Comparison of ENCODE assay signal across 20 mouse cellular contexts in the genomic region with DNA sequence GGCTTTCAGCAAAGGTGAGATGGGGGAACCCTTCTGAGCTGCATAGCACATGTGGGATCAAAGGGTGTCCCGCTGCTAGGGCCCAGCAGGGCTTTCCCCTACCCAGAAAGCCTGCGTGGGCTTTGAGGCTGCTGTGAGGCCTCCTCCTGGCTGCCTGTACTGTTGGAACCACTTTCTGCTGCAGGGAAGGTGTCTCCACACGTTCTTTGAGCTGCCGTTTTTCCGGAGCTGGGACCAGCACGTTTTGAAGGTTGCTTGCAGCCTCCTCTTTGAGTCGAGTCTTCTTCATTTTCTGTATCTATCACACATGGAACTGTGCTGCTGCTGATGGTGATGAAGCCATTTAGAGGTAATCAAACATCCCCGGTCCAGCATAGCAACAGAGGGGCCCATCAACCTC. TPM values are rescaled to one million over a fixed set of nuclear protein-coding genes. Genes with fewer than 3 reads are reported as not detected.
DNase-seq lines count a peak whose midpoint lies in the region; ATAC-seq lines count a peak whose summit lies in the region.
"Had no signal": no experiment of that assay in that cellular context is flagged by ENCODE, and none has a peak within 500 bp of the region (broad histone marks: within the 10 kb centered on the region; RNA-seq: fewer than 3 reads in every experiment).

No protein-coding gene starts in this region.

- H3K9me3 ChIP-seq in hindbrain, embryonic 14.5 days (ENCODE audit: control insufficient read depth, low read length): no peaks in the 10 kb centered on the region
- no peaks in the 10 kb centered on the region for H3K9me3 ChIP-seq in hindbrain, embryonic 16.5 days (ENCODE audit: control insufficient read depth, low read length)

- no peaks in the 10 kb centered on the region for H3K27me3 ChIP-seq in hindbrain, embryonic 14.5 days (ENCODE audit: control insufficient read depth, insufficient read depth, low read length)
- no peaks in the 10 kb centered on the region for H3K27me3 ChIP-seq in hindbrain, embryonic 16.5 days (replicated peaks; ENCODE audit: control insufficient read depth, insufficient read depth, low read length)

- H3K9ac ChIP-seq in hindbrain, embryonic 14.5 days: peak overlapping the region; percentile 16; the same call in 1 of the 2 replicates
- H3K9ac ChIP-seq in hindbrain, embryonic 16.5 days (ENCODE audit: low read depth, low read length): no peak overlapping the region

- no peak for ATAC-seq in cerebellum, adult (ENCODE audit: insufficient number of reproducible peaks, low FRiP score, low TSS enrichment)
- ATAC-seq in frontal cortex, adult (ENCODE audit: low TSS enrichment): peak; percentile 63
- ATAC-seq in hindbrain, embryonic 14.5 days (ENCODE audit: low FRiP score): no peak
- no peak for ATAC-seq in hindbrain, embryonic 16.5 days
- ATAC-seq: forebrain, embryonic 14.5 days; intestine, postnatal 0 days had no signal

- peak; percentile 2 for DNase-seq in cerebellum, adult 8-10 months
- no peak for DNase-seq in frontal cortex, postnatal 10 days (ENCODE audit: low spot score in 2 of 2)
- DNase-seq in hindbrain, embryonic 14.5 days (ENCODE audit: low spot score): no peak
- DNase-seq in right cerebral cortex, adult 18-20 months: peak; percentile 33
- DNase-seq in right cerebral cortex, postnatal 14 days: no peak
- DNase-seq: adrenal gland, postnatal 10 days; adrenal gland, postnatal 36 days; cerebellum, adult 18-20 months; cerebellum, postnatal 10 days; embryo, embryonic 11 days; gastrocnemius, adult 2 months; gastrocnemius, postnatal 14 days; heart, adult 11 months; kidney, adult 2 months had no signal

- H3K36me3 ChIP-seq in hindbrain, embryonic 14.5 days (replicated peaks; ENCODE audit: control insufficient read depth, insufficient read depth): no peaks in the 10 kb centered on the region
- H3K36me3 ChIP-seq in hindbrain, embryonic 16.5 days (ENCODE audit: control insufficient read depth, insufficient read depth, low read length): no peaks in the 10 kb centered on the region

- H3K4me3 ChIP-seq in hindbrain, embryonic 14.5 days (replicated peaks; ENCODE audit: low read length): no peak overlapping the region
- no peak overlapping the region for H3K4me3 ChIP-seq in hindbrain, embryonic 16.5 days (ENCODE audit: low read length)
- H3K4me3 ChIP-seq: gastrocnemius, adult 2 months had no signal

- peaks cover 50% of the 10 kb centered on the region for H3K4me1 ChIP-seq in hindbrain, embryonic 14.5 days (replicated peaks; ENCODE audit: control insufficient read depth, insufficient read depth, low read length)
- peaks cover 33% of the 10 kb centered on the region for H3K4me1 ChIP-seq in hindbrain, embryonic 16.5 days (ENCODE audit: control insufficient read depth, insufficient read depth, low read depth, low read length)

- H3K27ac ChIP-seq in hindbrain, embryonic 14.5 days: no peak overlapping the region
- no peak overlapping the region for H3K27ac ChIP-seq in hindbrain, embryonic 16.5 days (ENCODE audit: low read depth, low read length)
- H3K27ac ChIP-seq: gastrocnemius, adult 2 months had no signal

- H3K4me2 ChIP-seq in hindbrain, embryonic 14.5 days (replicated peaks): no peak overlapping the region
- H3K4me2 ChIP-seq in hindbrain, embryonic 16.5 days (ENCODE audit: low read length): no peak overlapping the region
- H3K4me2 ChIP-seq: heart, embryonic 11.5 days had no signal

- WGBS in hindbrain, embryonic 14.5 days: 47% methylated on average over 8 of the region's 8 CpGs
- 31% methylated on average over 8 of the region's 8 CpGs for WGBS in hindbrain, embryonic 16.5 days

RNA-seq across cellular contexts. Expression of a gene that starts 7.5 kb away (rescaled TPM):
- polyA plus RNA-seq in hindbrain, embryonic 14.5 days (2014; fragmentation: Nextera tagmentation; extraction: Ambion mirVana): 27.6 and 30.0 TPM in 2 replicates
- 27.8 and 28.3 TPM in 2 replicates for polyA plus RNA-seq in hindbrain, embryonic 16.5 days (2015; fragmentation: Nextera tagmentation; extraction: Ambion mirVana)

Comparison
In these comparisons a context has a peak if more than half of its experiments do, and no peak if none do; other contexts are left out.
1. DNase-seq: peak in cerebellum, adult 8-10 months (single experiment) and right cerebral cortex, adult 18-20 months (single experiment); none in frontal cortex, postnatal 10 days (0 of 2), hindbrain, embryonic 14.5 days (single experiment) and right cerebral cortex, postnatal 14 days (single experiment).